Mouse (Mus musculus): ENCODE results near the gene Tab1. TPM values are rescaled to one million over a fixed set of nuclear protein-coding genes. Genes with fewer than 3 reads are reported as not detected.

The Tab1 gene
- polyA plus RNA-seq, 1 experiment = 4.7 TPM

GRCm38 (mm10) chr15:80171791-80172190 is 38.9 kb downstream of the Tab1 start:
- no peak overlapping the region for H3K4me3 ChIP-seq (ENCODE audit: control insufficient read depth, low read depth, low read length)
- no peaks in the 10 kb centered on the region for H3K36me3 ChIP-seq (ENCODE audit: control insufficient read depth, insufficient read depth, low read length)
- H3K27me3 ChIP-seq (ENCODE audit: control insufficient read depth, insufficient read depth, low read length) = no peaks in the 10 kb centered on the region; the same call in 1 of the 2 replicates
- no peak overlapping the region for H3K27ac ChIP-seq (ENCODE audit: control insufficient read depth, insufficient read depth, low read depth, low read length)
- no peak for TF ChIP-seq CTCF (IDR thresholded peaks at IDR 0.05; ENCODE audit: control insufficient read depth, insufficient read depth, insufficient replicate concordance, low read depth, low read length)
- H3K4me1 ChIP-seq (ENCODE audit: control insufficient read depth, insufficient read depth, low read length) = peaks cover 5% of the 10 kb centered on the region

GRCm38 (mm10) chr15:80173001-80173771 is 40.3 kb downstream of the Tab1 start, which contains the start of gene Mgat3:
Mgat3 (plus strand) TSS chr15:80173721.
- H3K4me3 ChIP-seq (ENCODE audit: control insufficient read depth, low read depth, low read length) = peak within 1 kb of the TSS; percentile 61
- no peaks in the 10 kb centered on the region for H3K36me3 ChIP-seq (ENCODE audit: control insufficient read depth, insufficient read depth, low read length)
- H3K4me1 ChIP-seq (ENCODE audit: control insufficient read depth, insufficient read depth, low read length) = peaks cover 5% of the 10 kb centered on the region
- H3K27me3 ChIP-seq (ENCODE audit: control insufficient read depth, insufficient read depth, low read length) = no peaks in the 10 kb centered on the region; the same call in 1 of the 2 replicates
- H3K27ac ChIP-seq (ENCODE audit: control insufficient read depth, insufficient read depth, low read depth, low read length) = no peak within 1 kb of the TSS; the same call in 1 of the 2 replicates
- TF ChIP-seq POLR2A (IDR thresholded peaks at IDR 0.05; ENCODE audit: control insufficient read depth, low read depth, low read length) (no peak), CTCF (IDR thresholded peaks at IDR 0.05; ENCODE audit: control insufficient read depth, insufficient read depth, insufficient replicate concordance, low read depth, low read length) (no peak)

GRCm38 (mm10) chr15:80173781-80174597 is 41.1 kb downstream of the Tab1 start:
- Histone ChIP-seq H3K4me3 (ENCODE audit: control insufficient read depth, low read depth, low read length) (peak overlapping the region; percentile 61), H3K36me3 (ENCODE audit: control insufficient read depth, insufficient read depth, low read length) (no peaks in the 10 kb centered on the region), H3K27me3 (ENCODE audit: control insufficient read depth, insufficient read depth, low read length) (no peaks in the 10 kb centered on the region; the same call in 1 of the 2 replicates), H3K4me1 (ENCODE audit: control insufficient read depth, insufficient read depth, low read length) (peaks cover 5% of the 10 kb centered on the region), H3K27ac (ENCODE audit: control insufficient read depth, insufficient read depth, low read depth, low read length) (no peak overlapping the region)
- TF ChIP-seq CTCF (IDR thresholded peaks at IDR 0.05; ENCODE audit: control insufficient read depth, insufficient read depth, insufficient replicate concordance, low read depth, low read length) = no peak
- no peak for TF ChIP-seq POLR2A (IDR thresholded peaks at IDR 0.05; ENCODE audit: control insufficient read depth, low read depth, low read length)

- H3K27me3 ChIP-seq (ENCODE audit: control insufficient read depth, insufficient read depth, low read length) = no peaks in the 10 kb centered on the region; the same call in 1 of the 2 replicates
- H3K4me1 ChIP-seq (ENCODE audit: control insufficient read depth, insufficient read depth, low read length) = peaks cover 5% of the 10 kb centered on the region
- no peak for TF ChIP-seq CTCF (IDR thresholded peaks at IDR 0.05; ENCODE audit: control insufficient read depth, insufficient read depth, insufficient replicate concordance, low read depth, low read length)
- no peak for TF ChIP-seq POLR2A (IDR thresholded peaks at IDR 0.05; ENCODE audit: control insufficient read depth, low read depth, low read length)
- no peak overlapping the region; the same call in 1 of the 2 replicates for H3K27ac ChIP-seq (ENCODE audit: control insufficient read depth, insufficient read depth, low read depth, low read length)
- H3K4me3 ChIP-seq (ENCODE audit: control insufficient read depth, low read depth, low read length) = no peak overlapping the region
- no peaks in the 10 kb centered on the region for H3K36me3 ChIP-seq (ENCODE audit: control insufficient read depth, insufficient read depth, low read length)
Observed at GRCm38 (mm10) chr15:80174598-80174875, 41.6 kb downstream of the Tab1 start.

GRCm38 (mm10) chr15:80175316-80175715 is 42.4 kb downstream of the Tab1 start:
- Histone ChIP-seq H3K4me3 (ENCODE audit: control insufficient read depth, low read depth, low read length) (no peak overlapping the region), H3K27me3 (ENCODE audit: control insufficient read depth, insufficient read depth, low read length) (no peaks in the 10 kb centered on the region; the same call in 1 of the 2 replicates), H3K27ac (ENCODE audit: control insufficient read depth, insufficient read depth, low read depth, low read length) (no peak overlapping the region), H3K4me1 (ENCODE audit: control insufficient read depth, insufficient read depth, low read length) (peaks cover 5% of the 10 kb centered on the region), H3K36me3 (ENCODE audit: control insufficient read depth, insufficient read depth, low read length) (no peaks in the 10 kb centered on the region)
- TF ChIP-seq POLR2A (IDR thresholded peaks at IDR 0.05; ENCODE audit: control insufficient read depth, low read depth, low read length) (no peak), CTCF (IDR thresholded peaks at IDR 0.05; ENCODE audit: control insufficient read depth, insufficient read depth, insufficient replicate concordance, low read depth, low read length) (no peak)

- no peak overlapping the region for H3K27ac ChIP-seq (ENCODE audit: control insufficient read depth, insufficient read depth, low read depth, low read length)
- no peaks in the 10 kb centered on the region; the same call in 1 of the 2 replicates for H3K27me3 ChIP-seq (ENCODE audit: control insufficient read depth, insufficient read depth, low read length)
- no peak for TF ChIP-seq POLR2A (IDR thresholded peaks at IDR 0.05; ENCODE audit: control insufficient read depth, low read depth, low read length)
- TF ChIP-seq CTCF (IDR thresholded peaks at IDR 0.05; ENCODE audit: control insufficient read depth, insufficient read depth, insufficient replicate concordance, low read depth, low read length) = no peak
- no peak overlapping the region for H3K4me3 ChIP-seq (ENCODE audit: control insufficient read depth, low read depth, low read length)
- no peaks in the 10 kb centered on the region for H3K36me3 ChIP-seq (ENCODE audit: control insufficient read depth, insufficient read depth, low read length)
- H3K4me1 ChIP-seq (ENCODE audit: control insufficient read depth, insufficient read depth, low read length) = peaks cover 5% of the 10 kb centered on the region
Observed at GRCm38 (mm10) chr15:80175756-80176155, 42.8 kb downstream of the Tab1 start.

- Histone ChIP-seq H3K36me3 (ENCODE audit: control insufficient read depth, insufficient read depth, low read length) (no peaks in the 10 kb centered on the region), H3K4me3 (ENCODE audit: control insufficient read depth, low read depth, low read length) (no peak overlapping the region), H3K4me1 (ENCODE audit: control insufficient read depth, insufficient read depth, low read length) (no peaks in the 10 kb centered on the region), H3K27me3 (ENCODE audit: control insufficient read depth, insufficient read depth, low read length) (no peaks in the 10 kb centered on the region), H3K27ac (ENCODE audit: control insufficient read depth, insufficient read depth, low read depth, low read length) (no peak overlapping the region)
- no peak for TF ChIP-seq POLR2A (IDR thresholded peaks at IDR 0.05; ENCODE audit: control insufficient read depth, low read depth, low read length)
- no peak for TF ChIP-seq CTCF (IDR thresholded peaks at IDR 0.05; ENCODE audit: control insufficient read depth, insufficient read depth, insufficient replicate concordance, low read depth, low read length)
Observed at GRCm38 (mm10) chr15:80181561-80181960, 48.6 kb downstream of the Tab1 start.

Measured in testis, adult 2 months (tissue).